Comparison of ENCODE assay signal across 14 mouse cellular contexts in the genomic region with DNA sequence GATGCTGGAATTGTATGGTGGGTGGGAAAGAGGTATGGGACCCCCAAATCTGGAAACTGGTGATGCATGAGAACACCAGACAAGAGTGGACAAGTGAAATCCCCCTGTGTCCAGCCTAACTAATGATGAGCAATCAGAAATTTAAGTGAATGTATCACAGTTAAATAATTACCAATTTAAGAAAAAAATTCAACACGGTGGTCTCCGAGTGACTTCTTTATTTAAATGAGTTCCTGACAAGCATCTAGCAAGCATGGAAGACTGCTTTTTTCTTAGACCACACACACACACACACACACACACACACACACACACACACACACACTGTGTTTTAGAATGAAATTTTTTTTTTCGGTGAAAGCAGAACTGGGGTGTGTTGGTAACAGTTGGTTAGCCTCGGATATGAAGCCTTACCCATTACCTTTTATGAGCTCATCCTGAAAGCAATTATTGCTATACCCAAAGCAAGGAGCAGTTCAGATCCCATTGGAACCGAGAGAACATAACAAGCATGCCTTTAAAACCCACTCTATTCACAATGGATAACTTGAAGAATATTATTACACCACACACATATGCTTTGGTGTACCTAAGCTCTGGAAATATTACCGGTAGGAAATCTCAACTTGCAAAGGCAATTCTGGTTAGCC.
DNase-seq lines count a peak whose midpoint lies in the region; ATAC-seq and TF ChIP-seq lines count a peak whose summit lies in the region.
"Had no signal": no experiment of that assay in that cellular context is flagged by ENCODE, and none has a peak within 500 bp of the region (broad histone marks: within the 10 kb centered on the region; RNA-seq: fewer than 3 reads in every experiment).

No protein-coding gene starts in this region.

- H3K36me3 ChIP-seq in forebrain, embryonic 14.5 days (ENCODE audit: control insufficient read depth, insufficient read depth, low read length), result no peaks in the 10 kb centered on the region
- no peaks in the 10 kb centered on the region for H3K36me3 ChIP-seq in hindbrain, postnatal 0 days (ENCODE audit: insufficient read depth, low read length)
- no peaks in the 10 kb centered on the region for H3K36me3 ChIP-seq in neural tube, embryonic 14.5 days (ENCODE audit: control insufficient read depth, insufficient read depth, low read length)
- H3K36me3 ChIP-seq: heart, embryonic 13.5 days had no signal

- H3K4me3 ChIP-seq in cortical plate, adult 2 months (ENCODE audit: insufficient read depth, low read length), result peak overlapping the region; percentile 96; the same call in 1 of the 2 replicates
- H3K4me3 ChIP-seq in forebrain, embryonic 14.5 days (ENCODE audit: low read depth, low read length), result peak overlapping the region; percentile 39
- peak overlapping the region; percentile 44 for H3K4me3 ChIP-seq in hindbrain, postnatal 0 days (ENCODE audit: low read length)
- H3K4me3 ChIP-seq in neural tube, embryonic 14.5 days (ENCODE audit: low read depth, low read length), result peak overlapping the region; percentile 30
- H3K4me3 ChIP-seq: erythroblast, embryonic 14.5 days; gastrocnemius, adult 2 months; heart, embryonic 13.5 days had no signal

- no peaks in the 10 kb centered on the region for H3K27me3 ChIP-seq in forebrain, embryonic 14.5 days (replicated peaks; ENCODE audit: control insufficient read depth, insufficient read depth, low read length)
- H3K27me3 ChIP-seq in hindbrain, postnatal 0 days (ENCODE audit: insufficient read depth, low read length), result no peaks in the 10 kb centered on the region
- no peaks in the 10 kb centered on the region for H3K27me3 ChIP-seq in neural tube, embryonic 14.5 days (ENCODE audit: control insufficient read depth, insufficient read depth, low read length)
- H3K27me3 ChIP-seq: heart, embryonic 13.5 days had no signal

- no peak for TF ChIP-seq CTCF in cortical plate, adult 2 months (IDR thresholded peaks at IDR 0.05; ENCODE audit: extremely low read depth, insufficient read depth, low read length)
- no peak for TF ChIP-seq CTCF in hindbrain, postnatal 0 days (IDR thresholded peaks at IDR 0.05; ENCODE audit: low read depth)

- ATAC-seq in forebrain, embryonic 14.5 days, result peak; percentile 13; the same call in 1 of the 2 replicates
- peak; percentile 46; the same call in 1 of the 2 replicates for ATAC-seq in hindbrain, postnatal 0 days
- ATAC-seq in neural tube, embryonic 14.5 days (ENCODE audit: low read depth), result peak; percentile 56; the same call in 1 of the 2 replicates
- ATAC-seq: lung, postnatal 0 days had no signal

- peaks cover 7% of the 10 kb centered on the region; the same call in 1 of the 2 replicates for H3K4me1 ChIP-seq in cortical plate, adult 2 months (ENCODE audit: control insufficient read depth, insufficient read depth, low read length)
- peaks cover 17% of the 10 kb centered on the region for H3K4me1 ChIP-seq in forebrain, embryonic 14.5 days (ENCODE audit: control insufficient read depth, insufficient read depth, low read length)
- 0 out of 2 replicates have a peak, but pooled peaks cover 7% of the 10 kb centered on the region for H3K4me1 ChIP-seq in hindbrain, postnatal 0 days (ENCODE audit: insufficient read depth, low read length)
- peaks cover 9% of the 10 kb centered on the region; the same call in 1 of the 2 replicates for H3K4me1 ChIP-seq in neural tube, embryonic 14.5 days (ENCODE audit: control insufficient read depth, insufficient read depth, low read length)

- peak overlapping the region; percentile 59 for H3K27ac ChIP-seq in cortical plate, adult 2 months (ENCODE audit: insufficient read depth, low read length)
- peak overlapping the region; percentile 84 for H3K27ac ChIP-seq in forebrain, embryonic 14.5 days (ENCODE audit: low read depth, low read length)
- H3K27ac ChIP-seq in hindbrain, postnatal 0 days, result peak overlapping the region; percentile 37
- H3K27ac ChIP-seq in neural tube, embryonic 14.5 days (ENCODE audit: low read depth, low read length), result peak overlapping the region; percentile 45
- H3K27ac ChIP-seq: gastrocnemius, adult 2 months; heart, embryonic 13.5 days had no signal

- no peaks in the 10 kb centered on the region for H3K9me3 ChIP-seq in forebrain, embryonic 14.5 days (replicated peaks; ENCODE audit: control insufficient read depth, low read length)
- H3K9me3 ChIP-seq in hindbrain, postnatal 0 days (ENCODE audit: low read length), result no peaks in the 10 kb centered on the region
- no peaks in the 10 kb centered on the region for H3K9me3 ChIP-seq in neural tube, embryonic 14.5 days (ENCODE audit: control insufficient read depth, low read length)
- H3K9me3 ChIP-seq: heart, embryonic 13.5 days had no signal

- 28% methylated on average over 6 of the region's 6 CpGs for WGBS in forebrain, embryonic 14.5 days
- 19% methylated on average over 6 of the region's 6 CpGs for WGBS in hindbrain, postnatal 0 days
- WGBS in neural tube, embryonic 14.5 days, result 29% methylated on average over 6 of the region's 6 CpGs

- TF ChIP-seq POLR2A in cortical plate, adult 2 months (IDR thresholded peaks at IDR 0.05; ENCODE audit: extremely low read depth, insufficient read depth, low read length), result no peak

- H3K9ac ChIP-seq in forebrain, embryonic 14.5 days (ENCODE audit: low read length), result peak overlapping the region; percentile 75
- peak overlapping the region; percentile 41 for H3K9ac ChIP-seq in hindbrain, postnatal 0 days (replicated peaks; ENCODE audit: low read length)
- H3K9ac ChIP-seq in neural tube, embryonic 14.5 days (replicated peaks; ENCODE audit: low read depth, low read length), result peak overlapping the region; percentile 32; the same call in 1 of the 2 replicates
- H3K9ac ChIP-seq: heart, embryonic 13.5 days had no signal

- DNase-seq in forebrain, embryonic 14.5 days (ENCODE audit: low spot score), result peak; percentile 69
- peak; percentile 58 for DNase-seq in hindbrain, postnatal 0 days (ENCODE audit: low spot score)
- no peak for DNase-seq in adrenal gland, postnatal 4 days (ENCODE audit: low spot score in 2 of 2)
- DNase-seq in ovary, adult 18-20 months (ENCODE audit: low spot score), result no peak
- DNase-seq in layer of hippocampus, adult 18-20 months (ENCODE audit: low spot score in 2 of 2), result no peak
- DNase-seq: embryo, embryonic 11 days; gastrocnemius, adult 2 months; kidney, postnatal 25 days; spleen, adult 18-20 months had no signal

- peak overlapping the region; percentile 55 for H3K4me2 ChIP-seq in forebrain, embryonic 14.5 days (ENCODE audit: low read length)
- H3K4me2 ChIP-seq in hindbrain, postnatal 0 days (ENCODE audit: low read depth, low read length), result peak overlapping the region; percentile 59
- peak overlapping the region; percentile 42 for H3K4me2 ChIP-seq in neural tube, embryonic 14.5 days (ENCODE audit: low read depth, low read length)
- H3K4me2 ChIP-seq: heart, embryonic 13.5 days had no signal

Comparison
In these comparisons a context has a peak if more than half of its experiments do, and no peak if none do; other contexts are left out.
1. H3K4me3 ChIP-seq: peak in every context shown above with its lines; median percentile 96 in cortical plate, adult 2 months; 44 in hindbrain, postnatal 0 days; 39 in forebrain, embryonic 14.5 days; 30 in neural tube, embryonic 14.5 days.
2. DNase-seq: peak in forebrain, embryonic 14.5 days (single experiment) and hindbrain, postnatal 0 days (single experiment); none in adrenal gland, postnatal 4 days (0 of 2), ovary, adult 18-20 months (single experiment) and layer of hippocampus, adult 18-20 months (0 of 2).
3. Peak in every context shown above with its lines, with median percentiles within 50 percentile points of each other: H3K27ac ChIP-seq, ATAC-seq, H3K4me2 ChIP-seq and H3K9ac ChIP-seq.